Comparison of ENCODE assay signal across 8 mouse cellular contexts in genomic region chr11:106271794-106272643, GRCm38 (mm10). TPM values are rescaled to one million over a fixed set of nuclear protein-coding genes. Genes with fewer than 3 reads are reported as not detected.
A peak's percentile ranks its signal among the peaks of the same experiment; 100 is the strongest.
DNase-seq lines count a peak whose midpoint lies in the region; ATAC-seq lines count a peak whose summit lies in the region.

No protein-coding gene starts in this region.

- peaks cover 4% of the 10 kb centered on the region; the same call in 1 of the 2 replicates for H3K36me3 ChIP-seq in neural tube, embryonic 11.5 days (ENCODE audit: control insufficient read depth, insufficient read depth, low read length)
- H3K36me3 ChIP-seq in heart, embryonic 11.5 days (ENCODE audit: control insufficient read depth, insufficient read depth, low read length): peaks cover under 1% of the 10 kb centered on the region
- H3K36me3 ChIP-seq in stomach, embryonic 15.5 days: peaks cover 6% of the 10 kb centered on the region

- H3K27me3 ChIP-seq in neural tube, embryonic 11.5 days (ENCODE audit: control insufficient read depth, insufficient read depth, low read length): no peaks in the 10 kb centered on the region
- H3K27me3 ChIP-seq in heart, embryonic 11.5 days (ENCODE audit: control insufficient read depth, insufficient read depth, low read length): no peaks in the 10 kb centered on the region
- no peaks in the 10 kb centered on the region for H3K27me3 ChIP-seq in stomach, embryonic 15.5 days (replicated peaks)

- H3K4me2 ChIP-seq in neural tube, embryonic 11.5 days (ENCODE audit: low read depth): peak overlapping the region; percentile 79
- peak overlapping the region; percentile 77 for H3K4me2 ChIP-seq in heart, embryonic 11.5 days
- peak overlapping the region; percentile 86 for H3K4me2 ChIP-seq in stomach, embryonic 15.5 days

- peak; percentile 53 for ATAC-seq in neural tube, embryonic 11.5 days (ENCODE audit: insufficient read depth, low FRiP score, low TSS enrichment)
- ATAC-seq in heart, embryonic 11.5 days (replicated peaks; ENCODE audit: insufficient number of reproducible peaks, low FRiP score, low TSS enrichment): peak; percentile 55
- ATAC-seq in stomach, embryonic 15.5 days (ENCODE audit: insufficient read depth, low FRiP score, low read depth): peak; percentile 9; the same call in 1 of the 2 replicates
- no peak for ATAC-seq in CD4-positive, CD25-positive, alpha-beta regulatory T cell, adult 4 months

- H3K4me3 ChIP-seq in neural tube, embryonic 11.5 days (ENCODE audit: low read depth, low read length): peak overlapping the region; percentile 97
- peak overlapping the region; percentile 79 for H3K4me3 ChIP-seq in heart, embryonic 11.5 days (ENCODE audit: low read depth, low read length)
- H3K4me3 ChIP-seq in stomach, embryonic 15.5 days (replicated peaks): peak overlapping the region; percentile 83

- H3K4me1 ChIP-seq in neural tube, embryonic 11.5 days (ENCODE audit: control insufficient read depth, insufficient read depth, low read length): peaks cover 39% of the 10 kb centered on the region
- peaks cover 33% of the 10 kb centered on the region for H3K4me1 ChIP-seq in heart, embryonic 11.5 days (ENCODE audit: control insufficient read depth, insufficient read depth, low read length)
- peaks cover 64% of the 10 kb centered on the region for H3K4me1 ChIP-seq in stomach, embryonic 15.5 days

- H3K27ac ChIP-seq in neural tube, embryonic 11.5 days (ENCODE audit: low read depth, low read length): peak overlapping the region; percentile 87
- peak overlapping the region; percentile 85 for H3K27ac ChIP-seq in heart, embryonic 11.5 days (ENCODE audit: low read depth, low read length)
- peak overlapping the region; percentile 94 for H3K27ac ChIP-seq in stomach, embryonic 15.5 days

- H3K9ac ChIP-seq in neural tube, embryonic 11.5 days (ENCODE audit: low read length): peak overlapping the region; percentile 97
- H3K9ac ChIP-seq in heart, embryonic 11.5 days (ENCODE audit: low read depth, low read length): peak overlapping the region; percentile 84
- peak overlapping the region; percentile 100 for H3K9ac ChIP-seq in stomach, embryonic 15.5 days

- H3K9me3 ChIP-seq in neural tube, embryonic 11.5 days (ENCODE audit: control insufficient read depth, low read length): no peaks in the 10 kb centered on the region
- H3K9me3 ChIP-seq in heart, embryonic 11.5 days (replicated peaks; ENCODE audit: control insufficient read depth, low read length): no peaks in the 10 kb centered on the region
- H3K9me3 ChIP-seq in stomach, embryonic 15.5 days: no peaks in the 10 kb centered on the region

- DNase-seq in neural tube, embryonic 11.5 days (ENCODE audit: low spot score): peak; percentile 51
- no peak for DNase-seq in neural tube, embryonic 10.5 days (ENCODE audit: extremely low spot score, low spot score)
- DNase-seq in cerebellum, adult 8-10 months: peak; percentile 63
- peak; percentile 72 for DNase-seq in kidney, postnatal 10 days
- peak; percentile 43 to 55 for DNase-seq in lung, postnatal 4 days

- WGBS in neural tube, embryonic 11.5 days: 2% methylated on average over 41 of the region's 41 CpGs
- 1% methylated on average over 41 of the region's 41 CpGs for WGBS in heart, embryonic 11.5 days (ENCODE audit: insufficient replicate concordance)
- under 1% methylated on average over 41 of the region's 41 CpGs for WGBS in stomach, embryonic 15.5 days

RNA-seq across cellular contexts. Expression of gene Smarcd2, which starts 0.8 kb away (rescaled TPM):
- 42.0 and 44.4 TPM in 2 replicates for polyA plus RNA-seq in neural tube, embryonic 11.5 days (2014; fragmentation: Nextera tagmentation; extraction: Ambion mirVana)
- 22.4 and 25.9 TPM in 2 replicates for polyA plus RNA-seq in heart, embryonic 11.5 days (2014; fragmentation: Nextera tagmentation; extraction: Ambion mirVana)
- 70.2 and 78.3 TPM in 2 replicates for polyA plus RNA-seq in stomach, embryonic 15.5 days (2015; fragmentation: Nextera tagmentation; extraction: Ambion mirVana)
- polyA plus RNA-seq in CD4-positive, CD25-positive, alpha-beta regulatory T cell, adult 4 months (2017; shearing (Covaris generic)): 10 to 100 TPM; 12.3 to 23.7 TPM

RNA-seq across cellular contexts. Expression of gene Tcam1, which starts 4.5 kb away (rescaled TPM):
- 0.14 and 0.21 TPM in 2 replicates for polyA plus RNA-seq in neural tube, embryonic 11.5 days (2014; fragmentation: Nextera tagmentation; extraction: Ambion mirVana)
- 0.13 and 0.15 TPM in 2 replicates for polyA plus RNA-seq in heart, embryonic 11.5 days (2014; fragmentation: Nextera tagmentation; extraction: Ambion mirVana)
- polyA plus RNA-seq in stomach, embryonic 15.5 days (2015; fragmentation: Nextera tagmentation; extraction: Ambion mirVana): 0.27 and 0.28 TPM in 2 replicates
- under 1 TPM; 0.39 TPM for polyA plus RNA-seq in CD4-positive, CD25-positive, alpha-beta regulatory T cell, adult 4 months (2017; shearing (Covaris generic))

RNA-seq across cellular contexts. Expression of gene Psmc5, which starts 16.1 kb away (rescaled TPM):
- 414 and 431 TPM in 2 replicates for polyA plus RNA-seq in neural tube, embryonic 11.5 days (2014; fragmentation: Nextera tagmentation; extraction: Ambion mirVana)
- polyA plus RNA-seq in heart, embryonic 11.5 days (2014; fragmentation: Nextera tagmentation; extraction: Ambion mirVana): 280 and 294 TPM in 2 replicates
- polyA plus RNA-seq in stomach, embryonic 15.5 days (2015; fragmentation: Nextera tagmentation; extraction: Ambion mirVana): 242 and 266 TPM in 2 replicates
- polyA plus RNA-seq in CD4-positive, CD25-positive, alpha-beta regulatory T cell, adult 4 months (2017; shearing (Covaris generic)): 100 to 1,000 TPM; 161 to 197 TPM

RNA-seq across cellular contexts. Expression of gene Ftsj3, which starts 16.1 kb away (rescaled TPM):
- polyA plus RNA-seq in neural tube, embryonic 11.5 days (2014; fragmentation: Nextera tagmentation; extraction: Ambion mirVana): 64.5 and 66.9 TPM in 2 replicates
- 45.2 and 46.7 TPM in 2 replicates for polyA plus RNA-seq in heart, embryonic 11.5 days (2014; fragmentation: Nextera tagmentation; extraction: Ambion mirVana)
- 49.7 and 56.5 TPM in 2 replicates for polyA plus RNA-seq in stomach, embryonic 15.5 days (2015; fragmentation: Nextera tagmentation; extraction: Ambion mirVana)
- polyA plus RNA-seq in CD4-positive, CD25-positive, alpha-beta regulatory T cell, adult 4 months (2017; shearing (Covaris generic)): 10 to 100 TPM; 52.9 to 85.8 TPM

RNA-seq across cellular contexts. Expression of gene Gh, which starts 29.6 kb away (rescaled TPM):
- not detected in 2 replicates for polyA plus RNA-seq in neural tube, embryonic 11.5 days (2014; fragmentation: Nextera tagmentation; extraction: Ambion mirVana)
- not detected in 2 replicates for polyA plus RNA-seq in heart, embryonic 11.5 days (2014; fragmentation: Nextera tagmentation; extraction: Ambion mirVana)
- not detected in 2 replicates for polyA plus RNA-seq in stomach, embryonic 15.5 days (2015; fragmentation: Nextera tagmentation; extraction: Ambion mirVana)
- not detected for polyA plus RNA-seq in CD4-positive, CD25-positive, alpha-beta regulatory T cell, adult 4 months (2017; shearing (Covaris generic))
